Mouse (Mus musculus) forebrain, embryonic 13.5 days (tissue): Measurements from ENCODE around the gene Drosha. TPM values are rescaled to one million over a fixed set of nuclear protein-coding genes. Genes with fewer than 3 reads are reported as not detected.

Experiments
- ATAC-seq: fragments of 200-750 bp; cut with Nextera tagmentation; 2 replicates; pipeline ENCODE4 v1.8.0; 2017
- H3K27ac ChIP-seq: fragments of 300-500 bp; sonication (generic); 2 replicates; pipeline ENCODE4 v1.5.1; 2015; ENCODE audit warnings: inconsistent platforms, mild to moderate bottlenecking, moderate library complexity
- H3K27me3 ChIP-seq: fragments of 300-500 bp; sonication (generic); 2 replicates; pipeline ENCODE4 v1.6.1; 2015; ENCODE audit warnings: mild to moderate bottlenecking, inconsistent platforms
- H3K36me3 ChIP-seq: fragments of 300-500 bp; sonication (generic); 2 replicates; pipeline ENCODE4 v1.6.1; 2015; ENCODE audit warnings: mild to moderate bottlenecking, inconsistent platforms; ENCODE audit not compliant: poor library complexity, severe bottlenecking
- H3K4me1 ChIP-seq: fragments of 300-500 bp; sonication (generic); 2 replicates; pipeline ENCODE4 v1.6.1; 2015; ENCODE audit warnings: inconsistent platforms
- H3K4me2 ChIP-seq: fragments of 300-500 bp; sonication (generic); 2 replicates; pipeline ENCODE4 v1.6.1; 2015; ENCODE audit warnings: inconsistent platforms, mild to moderate bottlenecking, moderate library complexity
- H3K4me3 ChIP-seq: fragments of 300-500 bp; sonication (generic); 2 replicates; pipeline ENCODE4 v1.5.1; 2015; ENCODE audit warnings: mild to moderate bottlenecking, inconsistent platforms
- H3K9ac ChIP-seq: fragments of 300-500 bp; sonication (generic); 2 replicates; pipeline ENCODE4 v1.6.1; 2015; ENCODE audit warnings: mild to moderate bottlenecking, inconsistent platforms
- H3K9me3 ChIP-seq: fragments of 300-500 bp; sonication (generic); replicated peaks from 2 replicates; pipeline ENCODE4 v1.6.1; 2016; ENCODE audit warnings: inconsistent platforms
- WGBS: fragments of 180-500 bp; shearing (Covaris S2); methylation state at CpG from one replicate; pipeline ENCODE4 v1.1.7; 2015; 5-methylcytosine and 5-hydroxymethylcytosine counted together
- polyA plus RNA-seq: library from polyadenylated mRNA; unstranded; fragments of >200 nt; fragmentation: Nextera tagmentation; extraction: Ambion mirVana; gene quantifications from 2 replicates; pipeline ENCODE4 v1.2.1, GENCODE M21; 2015

Gene Drosha
- polyA plus RNA-seq, 1 experiment from 2014 or later, result 50.9 TPM

GRCm38 (mm10) chr15:12807088-12807487, 17.5 kb upstream of the Drosha start:
- peaks cover 60% of the 10 kb centered on the region for H3K36me3 ChIP-seq
- H3K27ac ChIP-seq, result no peak overlapping the region
- H3K9me3 ChIP-seq, result no peaks in the 10 kb centered on the region
- WGBS, result 96% methylated on average over 10 of the region's 10 CpGs
- H3K4me2 ChIP-seq, result no peak overlapping the region
- no peaks in the 10 kb centered on the region for H3K4me1 ChIP-seq
- no peak for ATAC-seq
- no peaks in the 10 kb centered on the region for H3K27me3 ChIP-seq
- no peak overlapping the region for H3K9ac ChIP-seq
- no peak overlapping the region for H3K4me3 ChIP-seq

- 89% methylated on average over 6 of the region's 6 CpGs for WGBS
- no peaks in the 10 kb centered on the region for H3K9me3 ChIP-seq
Observed at GRCm38 (mm10) chr15:12809305-12809704, 15.3 kb upstream of the Drosha start.

GRCm38 (mm10) chr15:12812646-12813045, 12.0 kb upstream of the Drosha start:
- no peak for ATAC-seq
- no peak overlapping the region for H3K27ac ChIP-seq
- H3K4me3 ChIP-seq, result no peak overlapping the region
- H3K4me1 ChIP-seq, result no peaks in the 10 kb centered on the region
- peaks cover 97% of the 10 kb centered on the region for H3K36me3 ChIP-seq
- H3K9me3 ChIP-seq, result no peaks in the 10 kb centered on the region
- H3K27me3 ChIP-seq, result no peaks in the 10 kb centered on the region
- no peak overlapping the region for H3K9ac ChIP-seq
- H3K4me2 ChIP-seq, result no peak overlapping the region
- 97% methylated on average over 11 of the region's 11 CpGs for WGBS

More at GRCm38 (mm10) chr15:12809305-12809704, 15.3 kb upstream of the Drosha start:
- Histone ChIP-seq H3K27me3 (no peaks in the 10 kb centered on the region), H3K36me3 (peaks cover 81% of the 10 kb centered on the region), H3K9ac (no peak overlapping the region), H3K4me3 (no peak overlapping the region), H3K27ac (no peak overlapping the region), H3K4me2 (no peak overlapping the region), H3K4me1 (no peaks in the 10 kb centered on the region)
- no peak for ATAC-seq

GRCm38 (mm10) chr15:12817592-12817991, 7.0 kb upstream of the Drosha start:
- H3K9me3 ChIP-seq, result no peaks in the 10 kb centered on the region
- H3K27ac ChIP-seq, result no peak overlapping the region
- no peak overlapping the region for H3K4me3 ChIP-seq
- ATAC-seq, result no peak
- no peaks in the 10 kb centered on the region for H3K4me1 ChIP-seq
- 96% methylated on average over 8 of the region's 8 CpGs for WGBS
- H3K9ac ChIP-seq, result no peak overlapping the region
- peaks cover 84% of the 10 kb centered on the region for H3K36me3 ChIP-seq
- H3K27me3 ChIP-seq, result no peaks in the 10 kb centered on the region
- no peak overlapping the region for H3K4me2 ChIP-seq

GRCm38 (mm10) chr15:12822416-12823395, 1.9 kb upstream of the Drosha start:
- ATAC-seq, result no peak
- H3K9ac ChIP-seq, result no peak overlapping the region
- H3K4me1 ChIP-seq, result peaks cover 26% of the 10 kb centered on the region
- H3K27ac ChIP-seq, result no peak overlapping the region
- H3K9me3 ChIP-seq, result no peaks in the 10 kb centered on the region
- H3K4me3 ChIP-seq, result no peak overlapping the region
- H3K4me2 ChIP-seq, result no peak overlapping the region; the same call in 1 of the 2 replicates
- WGBS, result 77% methylated on average over 9 of the region's 9 CpGs
- H3K36me3 ChIP-seq, result peaks cover 53% of the 10 kb centered on the region
- no peaks in the 10 kb centered on the region for H3K27me3 ChIP-seq

- Histone ChIP-seq H3K9ac (peak overlapping the region; percentile 86), H3K4me3 (peak overlapping the region; percentile 88), H3K4me2 (peak overlapping the region; percentile 66), H3K36me3 (peaks cover 53% of the 10 kb centered on the region), H3K27ac (no peak overlapping the region), H3K27me3 (no peaks in the 10 kb centered on the region), H3K4me1 (peaks cover 26% of the 10 kb centered on the region), H3K9me3 (no peaks in the 10 kb centered on the region)
- ATAC-seq, result no peak
- 92% methylated on average over 2 of the region's 2 CpGs for WGBS
Observed at GRCm38 (mm10) chr15:12823455-12824119, 1.0 kb upstream of the Drosha start.

- under 1% methylated on average over 31 of the region's 31 CpGs for whole genome bisulfite sequencing
- Histone ChIP-seq H3K36me3 (peaks cover 53% of the 10 kb centered on the region), H3K4me3 (peak overlapping the region; percentile 88), H3K4me1 (peaks cover 26% of the 10 kb centered on the region), H3K27me3 (no peaks in the 10 kb centered on the region), H3K27ac (peak overlapping the region; percentile 61), H3K9me3 (no peaks in the 10 kb centered on the region), H3K4me2 (peak overlapping the region; percentile 73), H3K9ac (peak overlapping the region; percentile 90)
- no peak for ATAC-seq
Observed at GRCm38 (mm10) chr15:12824965-12825364, 350 bp downstream of the Drosha start.

GRCm38 (mm10) chr15:12825408-12825807, 793 bp downstream of the Drosha start:
- no peak for ATAC-seq
- Histone ChIP-seq H3K9ac (peak overlapping the region; percentile 90), H3K4me1 (peaks cover 26% of the 10 kb centered on the region), H3K36me3 (peaks cover 55% of the 10 kb centered on the region), H3K27me3 (no peaks in the 10 kb centered on the region), H3K4me3 (peak overlapping the region; percentile 88), H3K9me3 (no peaks in the 10 kb centered on the region), H3K4me2 (peak overlapping the region; percentile 73), H3K27ac (no peak overlapping the region)
- WGBS, result 54% methylated on average over 12 of the region's 12 CpGs

- no peaks in the 10 kb centered on the region for H3K27me3 ChIP-seq
- H3K9ac ChIP-seq, result no peak overlapping the region
- peaks cover 77% of the 10 kb centered on the region for H3K36me3 ChIP-seq
- no peak overlapping the region for H3K27ac ChIP-seq
- no peaks in the 10 kb centered on the region for H3K9me3 ChIP-seq
- WGBS, result 100% methylated on average over 3 of the region's 3 CpGs
- peaks cover 15% of the 10 kb centered on the region for H3K4me1 ChIP-seq
- no peak for ATAC-seq
- H3K4me2 ChIP-seq, result no peak overlapping the region
- H3K4me3 ChIP-seq, result no peak overlapping the region
Observed at GRCm38 (mm10) chr15:12829878-12830277, 5.3 kb downstream of the Drosha start.

GRCm38 (mm10) chr15:12832599-12832998, 8.0 kb downstream of the Drosha start:
- WGBS, result 97% methylated on average over 4 of the region's 4 CpGs
- Histone ChIP-seq H3K36me3 (peaks cover 85% of the 10 kb centered on the region), H3K9me3 (no peaks in the 10 kb centered on the region), H3K9ac (no peak overlapping the region), H3K27ac (no peak overlapping the region), H3K27me3 (no peaks in the 10 kb centered on the region), H3K4me1 (no peaks in the 10 kb centered on the region), H3K4me2 (no peak overlapping the region), H3K4me3 (no peak overlapping the region)
- ATAC-seq, result no peak

GRCm38 (mm10) chr15:12833385-12833784, 8.8 kb downstream of the Drosha start:
- no peaks in the 10 kb centered on the region for H3K9me3 ChIP-seq
- H3K27me3 ChIP-seq, result no peaks in the 10 kb centered on the region
- WGBS, result 98% methylated on average over 31 of the region's 31 CpGs
- no peak overlapping the region for H3K4me2 ChIP-seq
- no peak overlapping the region for H3K27ac ChIP-seq
- no peak overlapping the region for H3K4me3 ChIP-seq
- H3K36me3 ChIP-seq, result peaks cover 85% of the 10 kb centered on the region
- no peak overlapping the region for H3K9ac ChIP-seq
- no peak for ATAC-seq
- no peaks in the 10 kb centered on the region for H3K4me1 ChIP-seq

- WGBS, result 95% methylated on average over 24 of the region's 24 CpGs
- 0 out of 2 replicates have a peak, but pooled peaks have one; percentile 24 for ATAC-seq
- no peaks in the 10 kb centered on the region for H3K9me3 ChIP-seq
- no peaks in the 10 kb centered on the region for H3K27me3 ChIP-seq
- no peak overlapping the region for H3K9ac ChIP-seq
- no peak overlapping the region for H3K4me3 ChIP-seq
- H3K36me3 ChIP-seq, result peaks cover 81% of the 10 kb centered on the region
- H3K4me1 ChIP-seq, result no peaks in the 10 kb centered on the region
- H3K4me2 ChIP-seq, result no peak overlapping the region
- no peak overlapping the region for H3K27ac ChIP-seq
Observed at GRCm38 (mm10) chr15:12834231-12834630, 9.6 kb downstream of the Drosha start.
